Mouse (Mus musculus): Measurements from ENCODE around the gene Olfr810.

Olfr810 gene

GRCm38 (mm10) chr10:129794817-129795216 lies at the start of gene Olfr810:
Gene Olfr810 (minus strand): TSS chr10:129794917.
- DNase-seq: no peak

- DNase-seq: no peak
These were observed 9.6 kb upstream of the Olfr810 start, which contains the start of gene Olfr811 for GRCm38 (mm10) chr10:129804296-129804695. Gene Olfr811 (minus strand): TSS chr10:129804396.

GRCm38 (mm10) chr10:129778123-129778522 lies 16.6 kb downstream of the Olfr810 start:
- no peak for DNase-seq

- DNase-seq: no peak
These were observed 20.4 kb downstream of the Olfr810 start, which contains the start of gene Olfr809 for GRCm38 (mm10) chr10:129774338-129774737. Gene Olfr809 (plus strand): TSS chr10:129774638.

- no peak for DNase-seq
These were observed 29.5 kb downstream of the Olfr810 start, which contains the start of gene Olfr808 for GRCm38 (mm10) chr10:129765182-129765581. Gene Olfr808 (plus strand): TSS chr10:129765482.

GRCm38 (mm10) chr10:129757693-129758092 lies 37.0 kb downstream of the Olfr810 start, which contains the start of gene Olfr807:
Gene Olfr807 (minus strand): TSS chr10:129757793.
- DNase-seq: no peak

- DNase-seq: no peak
These were observed 52.9 kb downstream of the Olfr810 start, which contains the start of gene Olfr806 for GRCm38 (mm10) chr10:129741821-129742220. Gene Olfr806 (minus strand): TSS chr10:129741921.

Measured in cerebellum, postnatal 14 days (tissue).